Mouse (Mus musculus) intestine, postnatal 0 days (tissue): ENCODE results near the gene Foxm1. TPM values are rescaled to one million over a fixed set of nuclear protein-coding genes. Genes with fewer than 3 reads are reported as not detected.

Experiments used
- ATAC-seq: fragments of 200-750 bp; cut with Nextera tagmentation; 2 replicates; pipeline ENCODE4 v1.8.0; 2017; ENCODE audit warnings: mild to moderate bottlenecking, moderate TSS enrichment, moderate library complexity
- H3K27ac ChIP-seq: fragments of 300-500 bp; sonication (generic); 2 replicates; pipeline ENCODE4 v1.5.1; 2014; ENCODE audit warnings: mild to moderate bottlenecking, low read depth, low read length, moderate library complexity
- H3K27me3 ChIP-seq: fragments of 300-500 bp; sonication (generic); replicated peaks from 2 replicates; pipeline ENCODE4 v1.6.1; 2014; ENCODE audit warnings: low read length, mixed read lengths; ENCODE audit not compliant: control insufficient read depth, insufficient read depth
- H3K36me3 ChIP-seq: fragments of 300-500 bp; sonication (generic); 2 replicates; pipeline ENCODE4 v1.6.1; 2014; ENCODE audit warnings: mild to moderate bottlenecking, moderate library complexity; ENCODE audit not compliant: control insufficient read depth, insufficient read depth
- H3K4me1 ChIP-seq: fragments of 300-500 bp; sonication (generic); replicated peaks from 2 replicates; pipeline ENCODE4 v1.6.1; 2014; ENCODE audit warnings: antibody characterized with exemption, low read length, mixed read lengths; ENCODE audit not compliant: control insufficient read depth, insufficient read depth
- H3K4me2 ChIP-seq: fragments of 300-500 bp; sonication (generic); replicated peaks from 2 replicates; pipeline ENCODE4 v1.6.1; 2014; ENCODE audit warnings: low read depth, mild to moderate bottlenecking, moderate library complexity
- H3K4me3 ChIP-seq: fragments of 300-500 bp; sonication (generic); 2 replicates; pipeline ENCODE4 v1.5.1; 2014; ENCODE audit warnings: low read depth, low read length
- H3K9ac ChIP-seq: fragments of 300-500 bp; sonication (generic); 2 replicates; pipeline ENCODE4 v1.6.1; 2014; ENCODE audit warnings: mild to moderate bottlenecking, low read depth, low read length
- H3K9me3 ChIP-seq: fragments of 300-500 bp; sonication (generic); 2 replicates; pipeline ENCODE4 v1.6.1; 2016; ENCODE audit warnings: mixed run types; ENCODE audit not compliant: control insufficient read depth
- CTCF ChIP-seq: sonication (generic); IDR thresholded peaks from 2 replicates; pipeline ENCODE4 v1.5.1; 2016; ENCODE audit warnings: low read depth, mild to moderate bottlenecking, control low read depth, antibody characterized with exemption, moderate library complexity
- WGBS: fragments of 180-500 bp; shearing (Covaris S2); extraction: QIAGEN DNeasy Blood & Tissue Kit; methylation state at CpG from one replicate; pipeline ENCODE4 v1.1.7; 2014; 5-methylcytosine and 5-hydroxymethylcytosine counted together
- polyA plus RNA-seq: library from polyadenylated mRNA; unstranded; fragments of >200 nt; fragmentation: Nextera tagmentation; extraction: Ambion mirVana; gene quantifications from 2 replicates; pipeline ENCODE4 v1.2.1, GENCODE M21; 2015

Gene Foxm1
- polyA plus RNA-seq, 1 experiment from 2014 or later, result 5.7 TPM

DNA sequence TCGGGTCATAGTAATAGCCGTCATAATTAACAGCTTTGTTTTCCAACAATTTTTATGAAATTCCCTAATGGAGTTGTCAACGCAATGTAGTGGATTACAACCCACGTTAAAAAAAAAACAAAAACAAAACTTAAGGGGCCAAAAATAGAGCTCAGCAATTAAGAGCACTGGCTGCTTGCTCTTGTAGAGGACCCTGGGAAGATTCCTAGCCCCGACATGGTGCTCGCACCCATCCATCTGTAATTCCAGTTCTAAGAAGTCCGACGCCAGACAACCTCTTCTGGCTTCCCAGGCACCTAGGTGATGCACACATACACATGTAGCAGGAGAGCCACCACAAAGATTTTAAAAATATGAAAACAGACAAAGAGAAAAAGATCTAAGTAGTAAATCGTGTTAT lies 62.3 kb downstream of the Foxm1 start:
- Histone ChIP-seq H3K9me3 (no peaks in the 10 kb centered on the region), H3K4me3 (peak overlapping the region; percentile 72), H3K27ac (peak overlapping the region; percentile 94), H3K4me2 (peak overlapping the region; percentile 74), H3K9ac (peak overlapping the region; percentile 77), H3K36me3 (peaks cover 25% of the 10 kb centered on the region), H3K27me3 (no peaks in the 10 kb centered on the region), H3K4me1 (peaks cover 5% of the 10 kb centered on the region)
- ATAC-seq, result no peak
- TF ChIP-seq CTCF, result no peak
- WGBS, result 19% methylated on average over 9 of the region's 9 CpGs

Other genes starting within 250 kb of the Foxm1 start
- 49.8 and 55.5 TPM in 2 replicates for gene Tspan9, start 219.4 kb upstream of the Foxm1 start, polyA plus RNA-seq
- gene Tead4, start 62.1 kb upstream of the Foxm1 start, polyA plus RNA-seq, result 1.4 and 1.5 TPM in 2 replicates
- gene Tulp3, start 7.1 kb upstream of the Foxm1 start, polyA plus RNA-seq, result 3.0 and 4.4 TPM in 2 replicates
- 39.1 and 39.5 TPM in 2 replicates for gene Rhno1, start 56 bp upstream of the Foxm1 start, polyA plus RNA-seq
- gene Tex52, start 12.5 kb downstream of the Foxm1 start, polyA plus RNA-seq, result not detected in 2 replicates
- not detected in 2 replicates for gene Gm44596, start 12.5 kb downstream of the Foxm1 start, polyA plus RNA-seq
- 2.3 and 3.4 TPM in 2 replicates for gene Nrip2, start 36.3 kb downstream of the Foxm1 start, polyA plus RNA-seq
- gene Itfg2, start 62.0 kb downstream of the Foxm1 start, polyA plus RNA-seq, result 9.4 and 11.9 TPM in 2 replicates
- gene Fkbp4, start 75.7 kb downstream of the Foxm1 start, polyA plus RNA-seq, result 113 and 116 TPM in 2 replicates
- 0.39 and 0.44 TPM in 2 replicates for gene Pzp, start 163.8 kb downstream of the Foxm1 start, polyA plus RNA-seq
- 1.0 and 2.0 TPM in 2 replicates for gene A2ml1, start 218.6 kb downstream of the Foxm1 start, polyA plus RNA-seq